Mouse (Mus musculus): ENCODE data around the gene Orc1.

DNA sequence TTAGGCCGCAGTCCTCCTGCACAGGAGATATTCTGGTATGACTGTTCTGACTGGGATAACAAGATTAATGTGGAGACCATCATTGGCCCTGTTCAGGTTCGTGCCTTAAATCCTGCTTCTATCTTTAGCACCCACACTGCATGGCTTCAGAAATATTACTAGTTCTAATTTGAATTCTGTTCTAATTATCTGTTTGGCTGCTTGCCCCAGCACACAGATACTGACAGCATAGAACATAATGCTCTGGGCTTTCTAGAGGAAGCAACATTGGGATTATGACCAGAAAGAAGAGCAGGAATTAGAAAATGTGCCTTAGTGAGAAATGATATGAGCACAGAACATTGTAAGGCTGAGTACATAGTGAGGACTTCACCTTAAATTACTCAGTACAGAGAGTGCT lies 14.2 kb downstream of the Orc1 start:
- no peak for TF ChIP-seq POLR2A (IDR thresholded peaks at IDR 0.05; ENCODE audit: extremely low read depth, insufficient read depth, low read length)
- TF ChIP-seq CTCF (IDR thresholded peaks at IDR 0.05; ENCODE audit: low read depth, low read length), result no peak

Data from liver, adult 2 months (tissue).